Mouse (Mus musculus): ENCODE results near the gene Aoc1.

Gene Aoc1

DNA sequence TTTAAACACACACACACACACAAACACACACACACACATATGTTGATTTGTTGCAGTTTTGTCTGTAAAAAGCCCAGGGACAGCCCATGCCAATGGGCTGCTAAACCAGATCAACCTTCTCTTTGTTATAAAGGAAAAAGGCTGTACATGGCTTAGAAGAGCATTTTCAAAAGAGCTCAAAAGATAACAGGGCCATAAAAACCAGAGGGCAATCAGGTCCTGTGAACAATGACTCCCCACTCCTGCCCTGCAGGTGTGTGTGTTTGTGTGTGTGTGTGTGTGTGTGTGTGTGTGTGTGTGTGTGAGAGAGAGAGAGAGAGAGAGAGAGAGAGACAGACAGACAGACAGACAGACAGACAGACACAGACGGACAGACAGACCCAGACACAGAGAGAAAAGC, 36.5 kb downstream of the Aoc1 start:
- in situ Hi-C loops (cut with MboI), result no loop called here

- in situ Hi-C loops (cut with MboI), result no loop called here
These were observed 39.3 kb downstream of the Aoc1 start for GRCm38 (mm10) chr6:48912033-48912432.

DNA sequence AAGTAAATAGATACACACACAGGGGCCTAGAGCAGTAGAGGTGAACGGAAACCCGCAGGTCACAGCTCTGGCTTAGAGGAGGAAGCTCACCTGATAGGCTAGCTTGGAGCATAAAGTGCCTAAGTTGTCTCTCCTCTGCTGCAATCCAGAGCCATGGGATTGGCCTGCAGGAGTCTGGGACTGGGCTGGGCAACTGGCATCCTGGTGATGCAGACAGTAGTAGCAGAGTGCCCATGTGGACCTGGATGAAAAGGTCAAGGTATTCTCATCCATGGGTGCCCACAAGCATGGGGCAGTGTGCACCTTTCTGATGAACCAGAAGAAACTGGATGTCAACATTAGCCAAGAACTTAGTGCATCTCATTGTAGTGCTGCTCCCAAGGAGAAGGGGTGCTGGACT, 40.9 kb downstream of the Aoc1 start:
- in situ Hi-C loops (cut with MboI), result no loop called here

- in situ Hi-C loops (cut with MboI), result no loop called here
These were observed 56.9 kb downstream of the Aoc1 start, which contains the start of gene 1600015I10Rik for GRCm38 (mm10) chr6:48929595-48929994. Gene 1600015I10Rik, plus strand, starts transcription at chr6:48929895.

DNA sequence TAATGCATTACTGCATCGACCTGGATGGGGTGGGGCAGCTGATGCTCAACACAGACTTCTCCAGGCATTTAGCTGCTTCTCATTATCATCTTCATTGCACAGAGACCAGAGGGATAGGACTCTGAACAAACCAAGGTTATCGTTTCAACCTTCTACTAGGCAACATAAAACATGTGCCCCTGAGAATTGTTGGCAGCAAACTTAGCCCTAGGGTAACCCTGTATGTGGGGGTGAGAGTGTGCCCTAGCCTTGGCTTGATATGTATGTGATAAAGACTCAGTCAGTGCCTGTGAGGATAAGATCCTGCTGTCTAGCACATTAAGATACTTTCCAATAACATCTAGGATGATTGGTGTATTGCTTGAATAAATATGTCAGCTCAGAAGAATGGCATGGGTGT, 76.9 kb downstream of the Aoc1 start:
- in situ Hi-C loops (cut with MboI), result no loop called here

DNA sequence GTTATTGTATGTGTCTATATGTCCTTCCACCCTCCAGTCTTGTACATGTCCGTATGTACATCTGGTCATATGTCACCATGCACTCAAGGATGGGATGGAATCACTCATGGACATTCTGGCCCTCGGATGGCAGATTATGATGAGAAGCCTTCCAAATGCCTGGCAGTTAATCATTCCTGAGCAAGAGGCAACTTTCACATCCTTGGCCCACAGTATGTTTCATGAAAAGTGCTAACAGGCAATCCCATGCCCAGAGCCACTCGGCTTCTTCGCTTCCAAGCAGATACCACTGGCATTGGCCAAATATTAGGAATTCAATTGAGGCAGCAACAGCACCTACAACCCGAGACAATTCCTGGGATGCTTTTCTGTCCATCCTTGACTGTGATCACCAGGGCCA, 78.0 kb downstream of the Aoc1 start:
- in situ Hi-C loops (cut with MboI), result no loop called here

- in situ Hi-C loops (cut with MboI), result no loop called here
These were observed 78.9 kb downstream of the Aoc1 start for GRCm38 (mm10) chr6:48951630-48952029.

GRCm38 (mm10) chr6:48953220-48953619, 80.5 kb downstream of the Aoc1 start:
- in situ Hi-C loops (cut with MboI), result no loop called here

- in situ Hi-C loops (cut with MboI), result no loop called here
These were observed 81.5 kb downstream of the Aoc1 start for GRCm38 (mm10) chr6:48954211-48954610.

GRCm38 (mm10) chr6:48954946-48955345, 82.2 kb downstream of the Aoc1 start:
- in situ Hi-C loops (cut with MboI), result no loop called here

GRCm38 (mm10) chr6:48956785-48957184, 84.1 kb downstream of the Aoc1 start:
- in situ Hi-C loops (cut with MboI), result no loop called here

DNA sequence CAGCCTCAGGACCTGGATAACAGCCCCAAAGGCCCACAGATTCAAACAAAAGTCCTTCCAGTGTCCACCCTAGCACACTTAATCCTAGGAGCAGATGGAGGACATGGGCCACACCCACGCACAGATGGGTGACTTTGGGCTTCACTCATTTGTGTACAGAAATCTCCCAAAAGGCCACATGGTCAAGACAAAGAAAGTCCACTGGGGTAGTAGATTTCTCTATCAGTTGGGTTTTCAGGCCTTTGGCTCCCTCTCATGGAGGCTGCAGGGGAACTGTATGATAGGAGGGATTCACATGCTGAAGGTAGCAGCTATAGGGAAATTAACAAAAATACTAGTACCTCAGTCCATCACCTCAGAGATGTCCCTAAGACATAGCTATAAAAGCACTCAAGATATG, 85.4 kb downstream of the Aoc1 start:
- in situ Hi-C loops (cut with MboI), result no loop called here
